Mouse (Mus musculus) erythroid progenitor cell, adult 5-6 weeks (primary cell): ENCODE measurements around the gene Dnah9. TPM values are rescaled to one million over a fixed set of nuclear protein-coding genes. Genes with fewer than 3 reads are reported as not detected.

Source experiments
- ATAC-seq: replicated peaks from 2 replicates; pipeline ENCODE4 v1.8.0; 2016; ENCODE audit warnings: moderate number of reproducible peaks, mild to moderate bottlenecking, moderate TSS enrichment, inconsistent platforms; ENCODE audit not compliant: poor library complexity, low FRiP score, severe bottlenecking
- total RNA-seq, 2 experiments: library from RNA; stranded (forward) in 1 of 2; stranded (reverse) in 1 of 2; fragments of 150-400 nt in 1 of 2; fragments of 186-747, 209-891 nt in 1 of 2; gene quantifications; 2 replicates each; pipeline versions ENCODE4 v1.2.3 to v1.2.4; 2015 to 2017; ENCODE audit warnings: low replicate concordance in 2 of 2

The Dnah9 gene
- total RNA-seq, 2 experiments from 2014 or later, result not detected

DNA sequence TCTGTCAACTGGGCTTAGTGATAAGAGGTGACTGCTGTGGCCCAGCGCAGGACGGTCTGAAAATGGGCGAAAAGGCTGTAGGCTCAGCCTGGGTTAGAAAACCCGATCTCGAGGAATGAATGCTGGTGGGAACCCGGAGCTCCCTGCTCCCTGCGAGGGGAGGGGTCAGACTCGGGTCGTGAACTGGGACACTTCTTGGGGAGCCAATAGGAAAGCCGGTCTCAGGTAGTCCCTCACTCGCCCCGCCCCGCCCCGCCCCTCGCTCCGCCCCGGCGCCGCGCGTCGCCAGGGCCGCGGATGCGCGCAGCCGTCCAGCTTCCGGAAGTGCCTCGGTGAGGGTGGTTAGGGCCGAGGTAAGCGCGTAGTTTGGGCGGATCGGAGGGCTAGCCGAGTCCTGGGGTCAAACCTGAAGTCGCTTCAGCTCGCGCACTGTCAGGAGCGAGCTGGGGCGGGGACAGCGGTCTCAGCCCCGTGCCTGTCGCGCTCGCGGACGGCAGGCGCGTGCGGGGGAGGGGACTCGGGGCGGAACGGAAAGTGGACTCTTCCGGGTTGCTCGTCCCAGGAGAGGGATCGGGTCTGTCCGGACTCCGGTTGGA lies 361.3 kb downstream of the Dnah9 start, which contains the start of gene Zkscan6:
Zkscan6 (plus strand) TSS at position 267 of the 596 bp plus-strand sequence.
- ATAC-seq, result peak; percentile 94

- ATAC-seq, result peak; percentile 64
Observed at GRCm38 (mm10) chr11:65806321-65806904, 361.9 kb downstream of the Dnah9 start.

GRCm38 (mm10) chr11:65801899-65802298 lies 366.5 kb downstream of the Dnah9 start:
- ATAC-seq, result no peak

DNA sequence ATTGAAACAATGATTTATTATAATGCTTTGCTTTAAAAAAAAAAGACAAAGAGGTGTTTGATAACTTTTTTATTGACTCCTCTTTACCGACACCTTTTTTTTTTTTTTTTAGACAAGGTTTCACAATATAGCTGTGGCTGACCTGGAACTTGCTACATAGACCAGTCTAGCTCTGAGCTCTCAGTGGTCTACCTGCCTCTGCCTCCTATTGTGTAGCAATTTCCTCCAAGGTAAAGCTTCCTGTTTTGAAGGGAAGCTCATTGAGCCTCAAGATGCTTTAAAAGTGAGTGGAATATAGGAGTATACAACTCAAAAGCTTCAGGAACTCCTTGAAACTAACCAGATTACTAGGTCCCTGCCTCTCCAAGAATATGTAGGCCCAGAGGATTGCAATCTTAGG lies 372.5 kb downstream of the Dnah9 start:
- no peak for ATAC-seq

GRCm38 (mm10) chr11:65794428-65795219 lies 373.7 kb downstream of the Dnah9 start:
- ATAC-seq, result peak; percentile 70; the same call in 1 of the 2 replicates

- ATAC-seq, result peak; percentile 96
Observed at GRCm38 (mm10) chr11:65788154-65788553, 380.2 kb downstream of the Dnah9 start, which contains the start of gene Map2k4. TSS of gene Map2k4 (minus strand) at chr11:65788297.

DNA sequence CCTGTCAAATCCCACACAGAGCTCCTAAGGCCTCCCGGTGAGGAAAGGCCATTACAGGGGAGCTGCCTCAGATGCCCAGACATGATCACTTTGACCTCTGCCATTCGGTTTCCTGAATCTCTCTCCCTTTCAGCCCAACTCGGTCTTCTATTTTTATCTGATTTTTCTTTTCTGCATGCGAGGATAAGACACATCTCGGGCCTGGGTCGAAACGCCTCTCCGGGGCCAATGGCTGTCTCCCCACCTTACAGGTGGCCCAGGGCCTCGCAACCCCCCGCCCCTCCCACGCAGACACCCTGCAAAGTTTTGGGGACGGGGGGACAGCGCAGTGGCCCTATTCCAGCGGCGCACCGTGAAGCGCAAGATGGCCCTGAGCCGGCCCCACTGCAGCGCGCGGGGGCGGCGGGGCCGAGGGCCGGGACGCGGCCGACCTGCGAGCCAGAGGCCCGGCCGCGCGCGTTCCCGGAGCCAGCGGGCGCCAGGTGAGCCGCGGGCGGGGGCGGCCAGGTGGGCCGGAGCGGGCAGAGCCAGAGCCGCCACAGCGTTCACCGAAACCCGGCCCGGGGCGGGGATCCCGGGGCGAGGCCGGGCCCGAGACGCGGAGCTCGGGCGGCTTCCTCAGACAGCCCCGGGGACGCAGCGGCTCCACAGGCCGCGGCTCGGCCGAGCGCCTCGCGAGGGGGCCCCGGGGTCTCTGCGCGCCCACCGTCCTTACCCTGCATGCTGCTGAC lies 380.8 kb downstream of the Dnah9 start:
- ATAC-seq, result peak; percentile 55

DNA sequence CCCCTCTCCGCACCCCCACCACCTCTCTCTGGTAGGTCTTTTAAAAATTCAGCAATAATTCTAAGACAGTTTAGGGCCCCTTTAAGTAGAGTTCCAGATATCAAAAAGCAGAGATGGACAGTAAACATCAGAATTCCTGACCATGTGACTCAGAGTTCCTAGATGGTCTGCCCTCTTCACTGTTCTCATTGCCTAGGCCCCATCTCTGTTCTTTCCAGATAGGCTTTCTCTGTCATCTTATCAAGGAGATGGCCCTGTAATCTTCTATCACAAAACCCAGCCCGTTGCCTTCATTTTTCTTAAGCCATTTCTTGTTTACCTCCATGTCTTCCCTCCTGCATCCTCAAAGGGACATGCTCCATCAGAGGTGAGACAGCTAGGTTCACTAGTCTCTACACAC lies 382.2 kb downstream of the Dnah9 start:
- no peak for ATAC-seq

- ATAC-seq, result no peak
Observed at GRCm38 (mm10) chr11:65781596-65781995, 386.8 kb downstream of the Dnah9 start.
